In the genomic region with DNA sequence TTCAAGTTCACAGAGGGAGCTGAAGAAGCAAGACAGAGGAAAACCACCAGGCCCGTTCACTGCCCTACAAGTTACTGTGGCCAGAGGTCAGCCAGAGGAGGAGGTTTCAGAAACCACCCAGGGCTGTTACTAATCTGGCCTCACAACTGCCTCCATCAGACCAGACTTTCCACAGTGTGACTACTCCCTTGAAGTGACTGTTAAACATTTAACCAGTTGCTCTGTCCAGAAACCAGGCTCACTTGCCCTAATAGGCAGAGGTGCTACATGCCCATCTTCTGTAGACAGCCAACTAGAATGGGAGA, we compare ENCODE assay signal across 14 mouse cellular contexts. TPM values are rescaled to one million over a fixed set of nuclear protein-coding genes. Genes with fewer than 3 reads are reported as not detected.
A peak's percentile ranks its signal among the peaks of the same experiment; 100 is the strongest.
DNase-seq lines count a peak whose midpoint lies in the region; ATAC-seq lines count a peak whose summit lies in the region.
"Had no signal": no experiment of that assay in that cellular context is flagged by ENCODE, and none has a peak within 500 bp of the region (broad histone marks: within the 10 kb centered on the region; RNA-seq: fewer than 3 reads in every experiment).

No protein-coding gene starts in this region.

- peaks cover 20% of the 10 kb centered on the region for H3K4me1 ChIP-seq in intestine, embryonic 14.5 days (replicated peaks; ENCODE audit: control insufficient read depth, insufficient read depth, low read length)
- peaks cover 27% of the 10 kb centered on the region for H3K4me1 ChIP-seq in intestine, embryonic 15.5 days (replicated peaks)
- H3K4me1 ChIP-seq in brown adipose tissue, adult 24 weeks (ENCODE audit: control insufficient read depth, insufficient read depth, insufficient read length, low read length): peaks cover 40% of the 10 kb centered on the region

- H3K9me3 ChIP-seq in intestine, embryonic 14.5 days (ENCODE audit: control insufficient read depth, low read length): no peaks in the 10 kb centered on the region
- H3K9me3 ChIP-seq in intestine, embryonic 15.5 days: no peaks in the 10 kb centered on the region

- 0 out of 2 replicates have a peak overlapping the region, but pooled peaks have one; percentile 3 for H3K27ac ChIP-seq in intestine, embryonic 14.5 days (ENCODE audit: low read depth)
- H3K27ac ChIP-seq in intestine, embryonic 15.5 days: no peak overlapping the region; the same call in 1 of the 2 replicates
- H3K27ac ChIP-seq in brown adipose tissue, adult 24 weeks (replicated peaks; ENCODE audit: low read depth, low read length): peak overlapping the region; percentile 94

- no peak overlapping the region for H3K4me2 ChIP-seq in intestine, embryonic 14.5 days (ENCODE audit: low read length)
- no peak overlapping the region for H3K4me2 ChIP-seq in intestine, embryonic 15.5 days (replicated peaks)

- H3K9ac ChIP-seq in intestine, embryonic 14.5 days (ENCODE audit: low read length): no peak overlapping the region
- no peak overlapping the region for H3K9ac ChIP-seq in intestine, embryonic 15.5 days

- no peak overlapping the region for H3K4me3 ChIP-seq in intestine, embryonic 14.5 days (ENCODE audit: low read depth, low read length)
- H3K4me3 ChIP-seq in intestine, embryonic 15.5 days (replicated peaks): no peak overlapping the region
- H3K4me3 ChIP-seq in brown adipose tissue, adult 24 weeks (ENCODE audit: insufficient read depth, low read depth, low read length): no peak overlapping the region
- H3K4me3 ChIP-seq: erythroblast, embryonic 14.5 days had no signal

- H3K36me3 ChIP-seq in intestine, embryonic 14.5 days (ENCODE audit: control insufficient read depth, insufficient read depth, low read length): 0 out of 2 replicates have a peak, but pooled peaks cover 2% of the 10 kb centered on the region
- H3K36me3 ChIP-seq in intestine, embryonic 15.5 days: no peaks in the 10 kb centered on the region

- ATAC-seq in intestine, embryonic 14.5 days (replicated peaks; ENCODE audit: low FRiP score, low TSS enrichment, low read depth): no peak
- no peak for ATAC-seq in intestine, embryonic 15.5 days
- no peak for ATAC-seq in erythroblast, adult 5-6 weeks (replicated peaks; ENCODE audit: low FRiP score, poor library complexity, severe bottlenecking)
- ATAC-seq: activated CD4-positive, CD25-positive, alpha-beta regulatory T cell, adult 4 months had no signal

- no peaks in the 10 kb centered on the region for H3K27me3 ChIP-seq in intestine, embryonic 14.5 days (replicated peaks; ENCODE audit: control insufficient read depth, insufficient read depth, low read length)
- H3K27me3 ChIP-seq in intestine, embryonic 15.5 days (replicated peaks): no peaks in the 10 kb centered on the region

- no peak for DNase-seq in intestine, embryonic 14.5 days (ENCODE audit: low spot score)
- DNase-seq in 416B (ENCODE audit: low read depth): peak; percentile 64
- peak; percentile 60 for DNase-seq in kidney, postnatal 10 days
- DNase-seq in adrenal gland, postnatal 10 days: no peak
- no peak for DNase-seq in thymus, postnatal 25 days
- DNase-seq: cerebellum, postnatal 14 days; heart, postnatal 36 days; lung, adult 2 months; thymus, postnatal 14 days had no signal

- 75% methylated on average over 1 of the region's 1 CpGs for WGBS in intestine, embryonic 14.5 days
- WGBS in intestine, embryonic 15.5 days: 73% methylated on average over 1 of the region's 1 CpGs

RNA-seq across cellular contexts. Expression of a gene that starts 35.3 kb away (rescaled TPM):
- 8.9 and 11.1 TPM in 2 replicates for polyA plus RNA-seq in intestine, embryonic 14.5 days (2014; fragmentation: Nextera tagmentation; extraction: Ambion mirVana)
- polyA plus RNA-seq in intestine, embryonic 15.5 days (2015; fragmentation: Nextera tagmentation; extraction: Ambion mirVana): 12.1 and 12.8 TPM in 2 replicates
- polyA plus RNA-seq in brown adipose tissue, adult 24 weeks (2012; ENCODE audit: insufficient read depth, insufficient read length, missing spikeins): 1.0 and 7.8 TPM in 2 replicates
- 1 to 10 TPM; 4.5 to 7.6 TPM for total RNA-seq in adrenal gland, postnatal 10 days (2021)
- total RNA-seq in erythroblast, adult 5-6 weeks (2015; ENCODE audit: low replicate concordance): not detected in 2 replicates
- 0.17 TPM in 1 of 2 replicates, not detected in the other for total RNA-seq in erythroblast, adult 5-6 weeks (2017; ENCODE audit: low replicate concordance)
- polyA plus RNA-seq: activated CD4-positive, CD25-positive, alpha-beta regulatory T cell, adult 4 months had no signal

RNA-seq across cellular contexts. Expression of a gene that starts 39.2 kb away (rescaled TPM):
- 48.7 and 54.0 TPM in 2 replicates for polyA plus RNA-seq in intestine, embryonic 14.5 days (2014; fragmentation: Nextera tagmentation; extraction: Ambion mirVana)
- polyA plus RNA-seq in intestine, embryonic 15.5 days (2015; fragmentation: Nextera tagmentation; extraction: Ambion mirVana): 44.9 and 45.8 TPM in 2 replicates
- polyA plus RNA-seq in brown adipose tissue, adult 24 weeks (2012; ENCODE audit: insufficient read depth, insufficient read length, missing spikeins): 24.1 and 35.4 TPM in 2 replicates
- 10 to 100 TPM; 61.8 to 73.3 TPM for total RNA-seq in adrenal gland, postnatal 10 days (2021)
- total RNA-seq in erythroblast, adult 5-6 weeks (2015; ENCODE audit: low replicate concordance): 39.9 and 57.1 TPM in 2 replicates
- 19.4 and 48.1 TPM in 2 replicates for total RNA-seq in erythroblast, adult 5-6 weeks (2017; ENCODE audit: low replicate concordance)

Comparison
In these comparisons a context has a peak if more than half of its experiments do, and no peak if none do; other contexts are left out.
1. DNase-seq: peak in 416B (single experiment) and kidney, postnatal 10 days (single experiment); none in intestine, embryonic 14.5 days (single experiment), adrenal gland, postnatal 10 days (single experiment) and thymus, postnatal 25 days (single experiment).